ENCODE assay signal across 18 mouse cellular contexts in the genomic region with DNA sequence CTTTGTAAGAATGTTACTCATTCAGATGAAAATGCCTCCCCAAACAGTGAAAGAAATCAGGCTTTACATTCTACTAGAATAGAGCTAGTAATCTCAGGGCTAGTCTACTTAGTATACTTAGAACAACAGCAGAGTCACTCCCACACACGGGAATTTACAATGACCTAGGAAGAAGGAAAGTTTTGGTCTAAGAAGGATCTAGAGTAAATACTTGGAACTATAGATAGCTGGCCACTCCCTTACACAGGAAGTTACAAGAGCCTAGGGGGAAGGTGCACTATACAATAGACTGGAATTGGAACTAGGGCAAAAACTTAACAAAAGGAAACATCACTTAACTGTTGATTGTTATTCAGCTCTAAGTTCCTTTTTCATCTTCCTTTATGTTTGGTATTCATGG.
A peak's percentile ranks its signal among the peaks of the same experiment; 100 is the strongest.
DNase-seq lines count a peak whose midpoint lies in the region; TF ChIP-seq lines count a peak whose summit lies in the region.
"Had no signal": no experiment of that assay in that cellular context is flagged by ENCODE, and none has a peak within 500 bp of the region (broad histone marks: within the 10 kb centered on the region; RNA-seq: fewer than 3 reads in every experiment).

No protein-coding gene starts in this region.

- no peak overlapping the region for H3K9ac ChIP-seq in ES-E14 (ENCODE audit: insufficient read depth, low read depth, low read length, poor library complexity, severe bottlenecking)
- H3K9ac ChIP-seq: embryonic facial prominence, embryonic 12.5 days; forebrain, embryonic 13.5 days; forebrain, embryonic 15.5 days; forebrain, postnatal 0 days had no signal

- H3K4me1 ChIP-seq in ES-E14 (ENCODE audit: control insufficient read depth in 2 of 2, insufficient read depth in 2 of 2, low read length in 2 of 2, poor library complexity in 1 of 2) = no peaks in the 10 kb centered on the region
- H3K4me1 ChIP-seq: embryonic facial prominence, embryonic 10.5 days; embryonic facial prominence, embryonic 12.5 days; forebrain, embryonic 13.5 days; forebrain, embryonic 15.5 days had no signal

- no peak overlapping the region for H3K27ac ChIP-seq in ES-E14 (ENCODE audit: insufficient read depth, low read depth, low read length, poor library complexity, severe bottlenecking)
- H3K27ac ChIP-seq: embryonic facial prominence, embryonic 10.5 days; embryonic facial prominence, embryonic 12.5 days; forebrain, embryonic 13.5 days; forebrain, embryonic 15.5 days had no signal

- no peak overlapping the region for H3K4me3 ChIP-seq in ES-E14 (ENCODE audit: insufficient read depth in 1 of 2, low read depth in 1 of 2, low read length in 2 of 2, poor library complexity in 1 of 2, severe bottlenecking in 1 of 2)
- H3K4me3 ChIP-seq: embryonic facial prominence, embryonic 10.5 days; embryonic facial prominence, embryonic 12.5 days; forebrain, embryonic 13.5 days; forebrain, embryonic 15.5 days had no signal

- in situ Hi-C loops in ES-E14 (cut with MboI; ENCODE audit: low sequenced_read_pairs in 2 of 2, unreplicated experiment in 2 of 2) = no loop called here

- no peaks in the 10 kb centered on the region for H3K9me3 ChIP-seq in ES-E14 (ENCODE audit: control insufficient read depth, insufficient read depth, low read depth, low read length)
- H3K9me3 ChIP-seq: embryonic facial prominence, embryonic 10.5 days; embryonic facial prominence, embryonic 12.5 days; forebrain, embryonic 13.5 days; forebrain, embryonic 15.5 days had no signal

- H3K36me3 ChIP-seq in ES-E14 (ENCODE audit: control insufficient read depth, insufficient read depth, low read length, poor library complexity, severe bottlenecking) = no peaks in the 10 kb centered on the region
- H3K36me3 ChIP-seq: embryonic facial prominence, embryonic 10.5 days; embryonic facial prominence, embryonic 12.5 days; forebrain, embryonic 15.5 days had no signal

- peak; percentile 31 for DNase-seq in ES-CJ7 (ENCODE audit: low read depth, low spot score)
- DNase-seq in ES-E14 (ENCODE audit: low read depth, low spot score) = peak; percentile 24
- peak; percentile 62 for DNase-seq in ZHBTc4 (ENCODE audit: low read depth, low spot score)
- DNase-seq in spleen, postnatal 36 days (ENCODE audit: low spot score in 2 of 2) = no peak
- no peak for DNase-seq in urinary bladder, adult 2 months (ENCODE audit: low spot score)
- DNase-seq: adrenal gland, adult 2 months; adrenal gland, postnatal 10 days; adrenal gland, postnatal 25 days; cerebellum, adult 11 months; cerebellum, adult 18-20 months; cerebellum, adult 9-10 months; cerebellum, postnatal 10 days; cerebellum, postnatal 25 days; forebrain, postnatal 0 days had no signal

TF ChIP-seq in ES-E14, 5 proteins besides CTCF, POLR2A, EP300 and RAD21:
- TF ChIP-seq MAFK (IDR thresholded peaks at IDR 0.05; ENCODE audit: insufficient read depth, low read depth, low read length) (no peak), HCFC1 (IDR thresholded peaks at IDR 0.05; ENCODE audit: borderline replicate concordance, insufficient read depth, low read length) (no peak), CHD2 (IDR thresholded peaks at IDR 0.05; ENCODE audit: low read depth, low read length) (no peak), ZNF384 (IDR thresholded peaks at IDR 0.05; ENCODE audit: low read depth, low read length) (no peak), ZC3H11A (IDR thresholded peaks at IDR 0.05; ENCODE audit: borderline replicate concordance, low read depth, low read length) (no peak)

Comparison
In these comparisons a context has a peak if more than half of its experiments do, and no peak if none do; other contexts are left out.
1. DNase-seq: peak in ES-CJ7 (single experiment), ES-E14 (single experiment) and ZHBTc4 (single experiment); none in spleen, postnatal 36 days (0 of 2) and urinary bladder, adult 2 months (single experiment).